Mouse (Mus musculus): ENCODE results near the gene Map3k3.

- no peak for TF ChIP-seq CTCF (IDR thresholded peaks at IDR 0.05; ENCODE audit: low read depth, low read length)
- no peak for TF ChIP-seq POLR2A (IDR thresholded peaks at IDR 0.05; ENCODE audit: borderline replicate concordance, low read depth, low read length)
Measured at GRCm38 (mm10) chr11:106175081-106175480, 90.7 kb downstream of the Map3k3 start.
